ENCODE assay signal across 8 mouse cellular contexts in the genomic region with DNA sequence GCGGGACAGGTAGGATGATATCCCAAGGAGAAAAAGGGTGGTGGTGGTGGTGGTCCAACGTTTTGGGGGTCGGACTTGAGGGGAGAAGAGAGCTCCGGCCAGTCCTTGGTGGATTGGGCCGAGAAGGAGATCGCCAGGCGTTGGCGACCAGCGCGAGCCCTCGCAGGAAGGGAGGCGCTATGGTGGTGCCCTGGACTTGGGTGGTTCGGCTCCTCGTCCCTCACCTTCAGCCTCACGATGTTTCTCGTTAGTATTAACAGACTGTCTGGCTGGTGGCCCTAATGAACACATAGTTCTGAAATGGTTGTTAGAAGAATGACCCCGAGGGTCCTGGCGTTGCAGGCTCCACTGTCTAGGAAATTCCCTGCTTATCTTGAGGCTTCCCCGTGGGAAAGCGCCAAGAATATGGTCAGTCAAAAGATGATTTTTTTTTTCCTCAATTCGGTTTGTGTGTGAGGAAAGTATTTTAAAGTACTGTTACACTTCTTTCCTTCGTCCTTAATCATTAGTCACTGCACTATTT. TPM values are rescaled to one million over a fixed set of nuclear protein-coding genes. Genes with fewer than 3 reads are reported as not detected.
DNase-seq lines count a peak whose midpoint lies in the region; ATAC-seq and TF ChIP-seq lines count a peak whose summit lies in the region.

No protein-coding gene starts in this region.

- TF ChIP-seq POLR2A in olfactory bulb, adult 2 months (IDR thresholded peaks at IDR 0.05; ENCODE audit: insufficient read depth, low read depth, low read length): no peak

- no peaks in the 10 kb centered on the region for H3K27me3 ChIP-seq in lung, embryonic 16.5 days (ENCODE audit: control insufficient read depth, insufficient read depth, low read depth, low read length)
- H3K27me3 ChIP-seq in limb, embryonic 13.5 days: no peaks in the 10 kb centered on the region

- DNase-seq in lung, postnatal 25 days (ENCODE audit: low spot score): no peak
- no peak for DNase-seq in layer of hippocampus, adult 8-10 months (ENCODE audit: low spot score in 2 of 2)
- DNase-seq in layer of hippocampus, adult 9-11 months: no peak
- DNase-seq in spleen, postnatal 10 days (ENCODE audit: low spot score in 2 of 2): no peak

- H3K9me3 ChIP-seq in lung, embryonic 16.5 days (ENCODE audit: control insufficient read depth, low read length): no peaks in the 10 kb centered on the region
- no peaks in the 10 kb centered on the region for H3K9me3 ChIP-seq in limb, embryonic 13.5 days

- no peak for TF ChIP-seq CTCF in olfactory bulb, adult 2 months (IDR thresholded peaks at IDR 0.05; ENCODE audit: insufficient read depth, low read depth, low read length)

- WGBS in lung, embryonic 16.5 days: 0% methylated on average over 22 of the region's 22 CpGs
- WGBS in limb, embryonic 13.5 days: under 1% methylated on average over 22 of the region's 22 CpGs
- WGBS in olfactory bulb, adult 2 months: under 1% methylated on average over 22 of the region's 22 CpGs

- H3K36me3 ChIP-seq in lung, embryonic 16.5 days (ENCODE audit: control insufficient read depth, insufficient read depth, low read length): peaks cover 2% of the 10 kb centered on the region; the same call in 1 of the 2 replicates
- peaks cover 11% of the 10 kb centered on the region for H3K36me3 ChIP-seq in limb, embryonic 13.5 days

- H3K27ac ChIP-seq in lung, embryonic 16.5 days (ENCODE audit: low read length): peak overlapping the region; percentile 90
- peak overlapping the region; percentile 69 for H3K27ac ChIP-seq in limb, embryonic 13.5 days
- peak overlapping the region; percentile 27; the same call in 1 of the 2 replicates for H3K27ac ChIP-seq in olfactory bulb, adult 2 months (ENCODE audit: insufficient read depth, low read depth, low read length)

- peaks cover 10% of the 10 kb centered on the region for H3K4me1 ChIP-seq in lung, embryonic 16.5 days (replicated peaks; ENCODE audit: control insufficient read depth, insufficient read depth, low read length)
- peaks cover 12% of the 10 kb centered on the region for H3K4me1 ChIP-seq in limb, embryonic 13.5 days
- no peaks in the 10 kb centered on the region for H3K4me1 ChIP-seq in olfactory bulb, adult 2 months (ENCODE audit: control insufficient read depth, insufficient read depth, low read length)

- peak overlapping the region; percentile 85 for H3K9ac ChIP-seq in lung, embryonic 16.5 days (ENCODE audit: low read length)
- H3K9ac ChIP-seq in limb, embryonic 13.5 days: peak overlapping the region; percentile 86

- ATAC-seq in lung, embryonic 16.5 days (ENCODE audit: low read depth): peak; percentile 73
- peak; percentile 69 for ATAC-seq in erythroblast, adult 5-6 weeks (replicated peaks; ENCODE audit: low FRiP score, poor library complexity, severe bottlenecking)
- peak; percentile 73 for ATAC-seq in limb, embryonic 13.5 days (ENCODE audit: low FRiP score, low read depth)

- H3K4me3 ChIP-seq in lung, embryonic 16.5 days (ENCODE audit: low read length): peak overlapping the region; percentile 67
- peak overlapping the region; percentile 75 for H3K4me3 ChIP-seq in limb, embryonic 13.5 days
- peak overlapping the region; percentile 84 for H3K4me3 ChIP-seq in olfactory bulb, adult 2 months (ENCODE audit: insufficient read depth, low read depth, low read length)

- H3K4me2 ChIP-seq in lung, embryonic 16.5 days (ENCODE audit: low read depth, low read length): peak overlapping the region; percentile 59
- peak overlapping the region; percentile 75 for H3K4me2 ChIP-seq in limb, embryonic 13.5 days (replicated peaks)

RNA-seq across cellular contexts. Expression of a gene that starts 0.4 kb away (rescaled TPM):
- polyA plus RNA-seq in lung, embryonic 16.5 days (2015; fragmentation: Nextera tagmentation; extraction: Ambion mirVana): 57.2 and 59.6 TPM in 2 replicates
- 29.0 and 45.9 TPM in 2 replicates for total RNA-seq in erythroblast, adult 5-6 weeks (2015; ENCODE audit: low replicate concordance)
- 52.9 and 87.4 TPM in 2 replicates for total RNA-seq in erythroblast, adult 5-6 weeks (2017; ENCODE audit: low replicate concordance)
- polyA plus RNA-seq in limb, embryonic 13.5 days (2015; fragmentation: Nextera tagmentation; extraction: Ambion mirVana): 56.0 and 58.8 TPM in 2 replicates
- not detected in 2 replicates for polyA plus RNA-seq in olfactory bulb, adult 2 months (2012; ENCODE audit: insufficient read depth, insufficient read length, low replicate concordance, missing spikeins)
- 10 to 100 TPM; 22.2 to 31.8 (median 26.0) TPM for total RNA-seq in layer of hippocampus, adult 8-10 months (2022)

RNA-seq across cellular contexts. Expression of a gene that starts 4.2 kb away (rescaled TPM):
- 37.4 and 45.1 TPM in 2 replicates for polyA plus RNA-seq in lung, embryonic 16.5 days (2015; fragmentation: Nextera tagmentation; extraction: Ambion mirVana)
- total RNA-seq in erythroblast, adult 5-6 weeks (2015; ENCODE audit: low replicate concordance): 20.4 and 23.2 TPM in 2 replicates
- 25.0 and 39.2 TPM in 2 replicates for total RNA-seq in erythroblast, adult 5-6 weeks (2017; ENCODE audit: low replicate concordance)
- polyA plus RNA-seq in limb, embryonic 13.5 days (2015; fragmentation: Nextera tagmentation; extraction: Ambion mirVana): 50.4 and 54.9 TPM in 2 replicates
- 169 and 420 TPM in 2 replicates for polyA plus RNA-seq in olfactory bulb, adult 2 months (2012; ENCODE audit: insufficient read depth, insufficient read length, low replicate concordance, missing spikeins)
- total RNA-seq in layer of hippocampus, adult 8-10 months (2022): 100 to 1,000 TPM; 144 to 174 (median 166) TPM

RNA-seq across cellular contexts. Expression of a gene that starts 41.3 kb away (rescaled TPM):
- polyA plus RNA-seq in lung, embryonic 16.5 days (2015; fragmentation: Nextera tagmentation; extraction: Ambion mirVana): 21.6 and 23.1 TPM in 2 replicates
- total RNA-seq in erythroblast, adult 5-6 weeks (2015; ENCODE audit: low replicate concordance): 4.2 and 7.9 TPM in 2 replicates
- 3.0 and 5.2 TPM in 2 replicates for total RNA-seq in erythroblast, adult 5-6 weeks (2017; ENCODE audit: low replicate concordance)
- 26.4 and 27.1 TPM in 2 replicates for polyA plus RNA-seq in limb, embryonic 13.5 days (2015; fragmentation: Nextera tagmentation; extraction: Ambion mirVana)
- polyA plus RNA-seq in olfactory bulb, adult 2 months (2012; ENCODE audit: insufficient read depth, insufficient read length, low replicate concordance, missing spikeins): not detected in 2 replicates
- 10 to 100 TPM; 14.3 to 16.0 (median 15.3) TPM for total RNA-seq in layer of hippocampus, adult 8-10 months (2022)

RNA-seq across cellular contexts. Expression of a gene that starts 41.5 kb away (rescaled TPM):
- polyA plus RNA-seq in lung, embryonic 16.5 days (2015; fragmentation: Nextera tagmentation; extraction: Ambion mirVana): 29.9 and 31.1 TPM in 2 replicates
- total RNA-seq in erythroblast, adult 5-6 weeks (2015; ENCODE audit: low replicate concordance): 1.3 and 1.9 TPM in 2 replicates
- 7.8 and 12.0 TPM in 2 replicates for total RNA-seq in erythroblast, adult 5-6 weeks (2017; ENCODE audit: low replicate concordance)
- 26.3 and 27.9 TPM in 2 replicates for polyA plus RNA-seq in limb, embryonic 13.5 days (2015; fragmentation: Nextera tagmentation; extraction: Ambion mirVana)
- polyA plus RNA-seq in olfactory bulb, adult 2 months (2012; ENCODE audit: insufficient read depth, insufficient read length, low replicate concordance, missing spikeins): not detected in 2 replicates
- total RNA-seq in layer of hippocampus, adult 8-10 months (2022): 10 to 100 TPM; 25.7 to 36.2 (median 33.4) TPM

Comparison
In these comparisons a context has a peak if more than half of its experiments do, and no peak if none do; other contexts are left out.
1. H3K27ac ChIP-seq: peak in every context shown above with its lines; median percentile 90 in lung, embryonic 16.5 days; 69 in limb, embryonic 13.5 days; 27 in olfactory bulb, adult 2 months.
2. RNA of a gene that starts 41.3 kb away (polyA plus RNA-seq): 26.4 to 27.1 TPM in limb, embryonic 13.5 days and 21.6 to 23.1 TPM in lung, embryonic 16.5 days; not detected in olfactory bulb, adult 2 months; every median in the first group is over 10 times any median in the second.
3. Peak in every context shown above with its lines, with median percentiles within 50 percentile points of each other: ATAC-seq and H3K4me3 ChIP-seq.